Mouse (Mus musculus) neural tube, embryonic 13.5 days (tissue): ENCODE results near the gene Pcp4l1. TPM values are rescaled to one million over a fixed set of nuclear protein-coding genes. Genes with fewer than 3 reads are reported as not detected.

Experiments used
- ATAC-seq: fragments of 200-750 bp; cut with Nextera tagmentation; 2 replicates; pipeline ENCODE4 v1.8.0; 2017; ENCODE audit warnings: low read depth, mild to moderate bottlenecking, moderate TSS enrichment, moderate library complexity
- H3K27ac ChIP-seq: fragments of 300-500 bp; sonication (generic); replicated peaks from 2 replicates; pipeline ENCODE4 v1.5.1; 2015; ENCODE audit warnings: moderate library complexity, mild to moderate bottlenecking, inconsistent platforms
- H3K27me3 ChIP-seq: fragments of 300-500 bp; sonication (generic); 2 replicates; pipeline ENCODE4 v1.6.1; 2015; ENCODE audit warnings: mild to moderate bottlenecking, inconsistent platforms
- H3K36me3 ChIP-seq: fragments of 300-500 bp; sonication (generic); 2 replicates; pipeline ENCODE4 v1.6.1; 2015; ENCODE audit warnings: mild to moderate bottlenecking, inconsistent platforms
- H3K4me1 ChIP-seq: fragments of 300-500 bp; sonication (generic); replicated peaks from 2 replicates; pipeline ENCODE4 v1.6.1; 2015; ENCODE audit warnings: inconsistent platforms
- H3K4me2 ChIP-seq: fragments of 300-500 bp; sonication (generic); 2 replicates; pipeline ENCODE4 v1.6.1; 2015; ENCODE audit warnings: inconsistent platforms, mild to moderate bottlenecking, moderate library complexity
- H3K4me3 ChIP-seq: fragments of 300-500 bp; sonication (generic); 2 replicates; pipeline ENCODE4 v1.5.1; 2015; ENCODE audit warnings: mild to moderate bottlenecking, inconsistent platforms
- H3K9ac ChIP-seq: fragments of 300-500 bp; sonication (generic); 2 replicates; pipeline ENCODE4 v1.6.1; 2015; ENCODE audit warnings: moderate library complexity, mild to moderate bottlenecking, inconsistent platforms
- H3K9me3 ChIP-seq: fragments of 300-500 bp; sonication (generic); 2 replicates; pipeline ENCODE4 v1.6.1; 2016; ENCODE audit warnings: inconsistent platforms
- WGBS: fragments of 180-500 bp; shearing (Covaris S2); methylation state at CpG from one replicate; pipeline ENCODE4 v1.1.7; 2015; 5-methylcytosine and 5-hydroxymethylcytosine counted together
- polyA plus RNA-seq: library from polyadenylated mRNA; unstranded; fragments of >200 nt; fragmentation: Nextera tagmentation; extraction: Ambion mirVana; gene quantifications from 2 replicates; pipeline ENCODE4 v1.2.1, GENCODE M21; 2015

Gene Pcp4l1
- polyA plus RNA-seq, 1 experiment from 2014 or later, result 13.9 TPM

DNA sequence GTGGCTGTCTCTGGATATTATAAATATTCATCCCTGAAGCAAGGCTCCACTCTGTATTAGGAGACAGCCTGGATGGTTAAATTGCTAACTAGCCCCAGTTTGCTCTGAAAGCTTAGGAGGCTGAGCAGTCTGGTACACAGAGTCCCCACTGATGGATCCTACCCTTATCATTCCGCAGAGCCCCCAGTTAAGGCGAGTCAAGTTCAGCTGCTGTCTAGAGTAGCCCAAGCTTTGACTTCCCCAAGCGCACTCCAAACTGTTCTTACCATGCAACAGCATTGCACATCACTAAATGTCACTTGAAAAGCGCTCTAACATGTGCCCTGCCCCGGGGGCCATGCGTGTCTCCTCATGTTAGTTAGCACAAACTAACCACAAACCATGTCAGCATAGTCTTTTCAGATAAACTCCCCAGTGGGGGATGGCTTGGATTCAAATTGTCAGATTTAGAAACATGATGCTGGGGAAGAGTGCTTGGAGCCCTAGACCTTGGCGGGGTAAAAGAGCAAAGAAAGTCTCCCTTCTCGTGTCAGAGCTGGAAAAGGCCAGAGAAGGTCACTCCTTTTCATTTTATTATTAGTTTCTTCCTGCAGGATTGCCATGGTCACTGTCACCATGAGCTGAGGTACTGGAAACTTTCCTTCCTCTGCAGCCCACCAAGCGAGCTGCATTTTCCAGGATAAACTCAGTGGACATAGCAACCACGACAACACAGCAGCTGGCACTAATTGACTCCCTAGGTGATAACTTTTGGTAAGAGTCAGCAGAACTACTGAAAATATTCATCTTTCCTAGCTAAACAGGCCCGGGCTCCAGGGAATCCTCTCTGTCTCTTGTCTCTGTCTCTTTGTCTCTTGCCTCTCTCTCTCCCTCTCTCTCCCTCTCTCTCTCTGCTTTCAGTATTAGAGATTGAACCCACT is 1.9 kb downstream of the Pcp4l1 start:
- ATAC-seq, result 0 out of 2 replicates have a peak, but pooled peaks have one; percentile 5
- Histone ChIP-seq H3K9me3 (no peaks in the 10 kb centered on the region), H3K27ac (peak overlapping the region; percentile 67), H3K4me1 (peaks cover 53% of the 10 kb centered on the region), H3K9ac (peak overlapping the region; percentile 57; the same call in 1 of the 2 replicates), H3K36me3 (no peaks in the 10 kb centered on the region), H3K4me3 (peak overlapping the region; percentile 49), H3K4me2 (peak overlapping the region; percentile 93), H3K27me3 (peaks cover 69% of the 10 kb centered on the region)
- WGBS, result 28% methylated on average over 11 of the region's 11 CpGs

DNA sequence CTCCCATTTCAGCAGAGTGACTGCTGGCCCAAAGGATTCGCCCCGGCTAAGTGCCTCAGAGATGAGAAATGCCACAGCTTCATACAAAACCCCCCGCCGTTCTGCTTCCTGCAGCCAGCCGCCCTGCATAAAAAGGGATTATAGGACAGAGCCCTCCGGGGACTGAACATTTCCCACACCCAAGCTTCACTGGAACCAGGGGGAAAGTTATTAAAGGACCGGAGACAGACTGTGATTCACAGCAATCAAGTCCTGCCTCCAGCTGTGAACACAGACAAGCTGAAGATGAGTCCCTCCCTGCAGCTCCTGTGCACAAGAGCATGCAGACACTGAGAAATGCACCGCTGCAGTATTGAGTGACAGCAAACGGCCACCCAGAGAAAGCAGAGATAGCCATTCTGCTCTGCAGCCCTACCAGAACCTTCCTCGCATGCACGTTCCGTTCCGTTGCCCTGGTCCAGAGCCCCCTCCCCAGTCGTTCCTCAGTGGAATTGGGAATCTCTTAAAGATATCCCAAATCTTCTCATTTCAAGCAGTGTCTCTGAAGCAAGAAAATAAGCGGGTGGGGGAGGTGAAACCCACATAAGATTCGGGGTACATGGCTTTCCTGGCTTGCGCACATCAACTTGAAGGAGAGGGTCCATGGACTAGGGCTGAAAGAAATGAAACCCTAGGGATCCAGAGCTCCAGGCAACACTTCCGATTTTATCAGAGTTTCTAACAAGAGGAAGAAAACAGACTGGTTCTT is 2.8 kb downstream of the Pcp4l1 start:
- Histone ChIP-seq H3K27ac (peak overlapping the region; percentile 67), H3K36me3 (no peaks in the 10 kb centered on the region), H3K9me3 (no peaks in the 10 kb centered on the region), H3K27me3 (peaks cover 62% of the 10 kb centered on the region), H3K9ac (peak overlapping the region; percentile 57), H3K4me3 (peak overlapping the region; percentile 29), H3K4me1 (peaks cover 62% of the 10 kb centered on the region), H3K4me2 (peak overlapping the region; percentile 93)
- ATAC-seq, result peak; percentile 63
- WGBS, result 2% methylated on average over 18 of the region's 18 CpGs

DNA sequence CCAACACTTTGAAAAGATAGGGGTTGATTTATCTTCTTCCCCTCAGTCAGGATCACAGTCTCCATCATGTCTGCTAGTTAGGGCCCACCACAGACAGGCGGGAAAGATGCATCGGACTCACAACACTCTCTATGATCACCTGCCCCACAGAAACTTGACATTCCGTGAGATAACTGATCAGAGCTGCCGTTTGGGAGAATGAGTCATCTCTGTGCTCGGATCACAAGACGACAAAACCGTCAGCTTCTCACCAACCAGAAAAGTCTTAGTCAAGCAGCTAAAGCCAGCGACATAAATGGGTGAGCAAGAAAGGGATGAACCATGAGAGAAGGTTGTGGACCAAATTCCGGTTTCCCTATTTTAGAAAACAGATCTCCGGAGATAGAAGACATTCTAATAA is 3.8 kb downstream of the Pcp4l1 start:
- 46% methylated on average over 10 of the region's 10 CpGs for WGBS
- Histone ChIP-seq H3K4me1 (peaks cover 65% of the 10 kb centered on the region), H3K4me2 (peak overlapping the region; percentile 93)

DNA sequence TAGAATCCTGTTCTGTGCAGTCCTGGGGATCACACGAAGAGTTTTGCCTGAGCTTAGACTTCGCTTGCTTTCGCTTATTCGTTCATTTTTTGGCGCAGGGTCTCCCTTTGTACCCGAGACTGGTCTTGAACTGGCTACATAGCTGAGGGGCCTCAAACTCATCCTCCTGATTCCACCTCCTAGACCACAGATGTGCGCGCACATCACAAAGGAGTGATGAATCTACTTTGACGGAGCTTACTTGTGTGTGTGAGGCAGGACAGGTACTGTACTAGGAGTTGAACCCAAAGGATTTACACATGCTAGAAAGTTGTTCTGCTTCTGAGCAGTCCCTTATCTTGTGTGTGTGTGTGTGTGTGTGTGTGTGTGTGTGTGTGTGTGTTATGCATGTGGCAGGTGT is 5.2 kb downstream of the Pcp4l1 start:
- Histone ChIP-seq H3K27ac (no peak overlapping the region), H3K27me3 (peaks cover 44% of the 10 kb centered on the region), H3K4me3 (no peak overlapping the region), H3K9ac (no peak overlapping the region), H3K9me3 (no peaks in the 10 kb centered on the region), H3K4me2 (no peak overlapping the region), H3K36me3 (no peaks in the 10 kb centered on the region), H3K4me1 (peaks cover 66% of the 10 kb centered on the region)
- no peak for ATAC-seq
- 93% methylated on average over 9 of the region's 9 CpGs for WGBS

More for the DNA sequence above, 3.8 kb downstream of the Pcp4l1 start:
- H3K9me3 ChIP-seq, result no peaks in the 10 kb centered on the region
- no peaks in the 10 kb centered on the region for H3K36me3 ChIP-seq
- no peak overlapping the region for H3K27ac ChIP-seq
- H3K27me3 ChIP-seq, result peaks cover 58% of the 10 kb centered on the region
- H3K9ac ChIP-seq, result no peak overlapping the region
- ATAC-seq, result no peak
- no peak overlapping the region for H3K4me3 ChIP-seq

DNA sequence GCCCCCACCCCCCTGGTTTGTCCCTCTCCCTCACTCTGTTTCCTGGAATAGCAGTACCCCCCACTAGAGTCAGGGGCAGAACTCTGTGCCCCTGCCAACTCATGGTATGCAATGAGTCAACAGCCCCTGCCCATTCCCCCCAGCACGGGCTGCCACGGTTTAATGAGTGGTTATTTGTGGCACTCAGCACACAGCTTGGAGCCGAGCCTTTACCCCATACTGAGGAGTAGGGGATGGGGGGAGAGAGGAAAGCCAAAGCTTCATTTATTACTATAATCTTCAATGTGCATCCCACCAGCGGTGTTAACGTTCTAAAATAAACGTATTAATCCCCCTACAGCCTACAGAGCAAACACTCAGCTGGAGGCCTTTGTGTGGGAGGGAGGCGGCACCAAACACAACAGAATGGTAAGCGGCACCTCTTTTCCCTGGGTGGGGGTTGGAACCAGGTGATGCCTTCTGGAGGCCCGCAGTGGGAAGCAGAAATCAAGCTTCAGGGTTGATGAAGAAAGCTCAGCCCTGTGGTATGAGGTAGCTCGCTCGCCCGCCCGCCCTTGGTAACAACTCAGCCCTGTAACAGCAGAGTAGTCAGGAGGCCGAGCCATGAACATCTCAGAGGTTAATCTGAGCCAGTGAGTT is 6.5 kb downstream of the Pcp4l1 start:
- H3K27ac ChIP-seq, result peak overlapping the region; percentile 34
- WGBS, result 27% methylated on average over 14 of the region's 14 CpGs
- H3K4me1 ChIP-seq, result peaks cover 60% of the 10 kb centered on the region

DNA sequence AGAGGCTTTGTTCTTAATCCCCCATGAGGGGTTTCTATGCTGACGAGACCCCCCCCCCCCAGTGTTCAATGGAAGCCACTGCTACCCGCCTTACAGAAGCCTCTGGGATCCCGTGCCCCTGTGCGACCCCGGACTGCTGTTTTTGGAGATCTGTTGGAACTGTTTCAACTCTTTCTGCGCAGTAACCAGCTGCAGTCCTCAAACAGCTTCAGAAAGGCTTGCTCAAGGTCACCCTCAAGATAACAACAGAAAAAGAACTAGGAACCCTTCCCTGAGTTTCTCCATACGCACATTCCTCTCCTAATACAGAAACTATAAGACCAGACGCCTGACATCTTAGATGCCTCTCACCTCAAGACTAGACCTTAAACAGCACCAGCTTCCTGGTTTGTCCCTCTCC is 7.0 kb downstream of the Pcp4l1 start:
- Histone ChIP-seq H3K36me3 (no peaks in the 10 kb centered on the region), H3K4me1 (peaks cover 55% of the 10 kb centered on the region), H3K9me3 (no peaks in the 10 kb centered on the region), H3K27ac (peak overlapping the region; percentile 34), H3K4me3 (no peak overlapping the region), H3K27me3 (peaks cover 26% of the 10 kb centered on the region), H3K4me2 (0 out of 2 replicates have a peak overlapping the region, but pooled peaks have one; percentile 3), H3K9ac (no peak overlapping the region)
- 15% methylated on average over 8 of the region's 8 CpGs for WGBS
- ATAC-seq, result no peak

More for the DNA sequence above, 6.5 kb downstream of the Pcp4l1 start:
- Histone ChIP-seq H3K9me3 (no peaks in the 10 kb centered on the region), H3K9ac (no peak overlapping the region), H3K27me3 (peaks cover 31% of the 10 kb centered on the region), H3K36me3 (no peaks in the 10 kb centered on the region), H3K4me2 (no peak overlapping the region), H3K4me3 (no peak overlapping the region)
- ATAC-seq, result peak; percentile 33; the same call in 1 of the 2 replicates

DNA sequence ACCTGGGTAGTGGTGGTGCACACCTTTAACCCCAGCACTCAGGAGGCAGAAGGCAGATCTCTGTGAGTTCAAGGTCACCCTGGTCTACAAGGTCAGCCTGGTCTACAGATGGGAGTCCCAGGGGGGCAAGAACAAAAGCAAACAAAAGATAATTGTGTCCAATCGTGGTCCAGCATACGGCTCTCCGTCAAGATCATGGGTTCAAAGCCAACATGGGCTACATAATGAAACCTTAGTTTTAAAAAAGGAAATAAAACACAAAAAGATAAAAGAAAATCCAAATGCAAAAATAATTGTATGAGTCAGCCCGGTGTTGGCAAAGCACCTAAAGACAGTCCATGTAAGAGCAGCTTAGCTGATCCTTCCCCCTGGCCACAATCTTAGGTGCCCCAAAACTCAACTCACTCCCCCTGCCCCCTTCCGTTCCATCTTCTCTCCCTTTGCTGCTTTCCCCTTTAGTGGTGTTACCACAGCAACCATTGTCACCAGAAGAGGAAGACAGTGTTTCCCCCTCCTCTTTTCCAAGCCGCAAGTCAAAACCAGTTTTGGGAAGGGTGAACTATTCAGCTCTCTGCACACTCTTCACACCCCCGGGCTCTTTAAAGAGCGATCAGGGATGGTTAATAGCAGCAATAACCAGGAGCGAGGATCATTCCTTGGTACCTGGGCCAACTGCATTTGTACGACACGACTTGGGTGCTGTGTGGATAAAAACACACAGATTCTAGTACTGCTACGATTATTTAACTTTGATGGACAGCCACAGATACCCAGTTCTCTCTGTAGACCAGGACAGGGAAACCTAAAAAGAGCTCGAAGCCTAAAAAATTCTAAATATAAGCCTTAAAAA is 8.0 kb downstream of the Pcp4l1 start:
- Histone ChIP-seq H3K9ac (no peak overlapping the region), H3K27me3 (peaks cover 19% of the 10 kb centered on the region), H3K9me3 (no peaks in the 10 kb centered on the region), H3K27ac (no peak overlapping the region), H3K4me3 (no peak overlapping the region), H3K4me2 (peak overlapping the region; percentile 27; the same call in 1 of the 2 replicates), H3K36me3 (no peaks in the 10 kb centered on the region), H3K4me1 (peaks cover 45% of the 10 kb centered on the region)
- 0 out of 2 replicates have a peak, but pooled peaks have one; percentile 17 for ATAC-seq
- 25% methylated on average over 13 of the region's 13 CpGs for WGBS

DNA sequence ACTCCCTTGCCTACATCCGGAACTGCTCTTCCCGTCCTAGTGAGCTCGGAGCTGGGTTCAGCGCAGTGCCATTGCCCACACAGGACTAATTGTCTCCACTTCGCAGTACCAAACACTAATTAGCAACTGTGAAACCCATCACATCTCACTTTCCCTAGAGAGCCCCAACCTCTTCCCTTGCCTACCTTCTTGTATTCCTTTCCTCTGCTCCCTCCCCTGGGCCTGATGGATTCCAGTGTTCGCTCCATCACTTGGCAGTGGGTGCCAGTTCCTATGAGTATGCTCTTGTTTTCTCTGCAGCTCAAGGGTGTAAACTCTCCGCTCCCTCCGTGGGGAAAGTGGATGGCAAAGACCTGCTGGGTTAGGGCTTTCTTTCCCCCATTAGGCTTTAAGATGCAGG is 10.4 kb downstream of the Pcp4l1 start:
- Histone ChIP-seq H3K27ac (0 out of 2 replicates have a peak overlapping the region, but pooled peaks have one; percentile 28), H3K4me2 (peak overlapping the region; percentile 4; the same call in 1 of the 2 replicates), H3K9me3 (no peaks in the 10 kb centered on the region), H3K36me3 (no peaks in the 10 kb centered on the region), H3K9ac (no peak overlapping the region), H3K27me3 (peaks cover 1% of the 10 kb centered on the region; the same call in 1 of the 2 replicates), H3K4me3 (no peak overlapping the region), H3K4me1 (peaks cover 33% of the 10 kb centered on the region)
- no peak for ATAC-seq
- 60% methylated on average over 8 of the region's 8 CpGs for WGBS

DNA sequence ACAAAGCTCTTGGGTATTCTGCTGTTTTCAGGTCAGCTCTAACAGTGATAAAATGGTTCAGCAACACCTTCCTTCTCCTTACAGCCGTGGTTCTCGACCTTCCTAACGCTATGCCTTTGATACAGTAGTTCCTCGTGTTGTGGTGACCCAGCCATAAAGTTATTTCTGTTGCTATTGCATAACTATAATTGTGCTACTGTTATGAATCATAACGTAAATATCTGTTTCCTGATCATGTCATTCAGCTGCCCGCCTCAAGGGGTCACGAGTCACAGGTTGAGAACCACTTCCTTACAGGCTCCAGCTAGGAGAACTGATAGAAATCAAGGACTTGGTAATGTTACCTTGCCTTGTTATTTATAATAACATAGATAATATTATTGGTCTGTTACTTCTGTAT is 11.8 kb downstream of the Pcp4l1 start:
- no peak for ATAC-seq
- Histone ChIP-seq H3K9me3 (no peaks in the 10 kb centered on the region), H3K4me1 (peaks cover 27% of the 10 kb centered on the region), H3K36me3 (no peaks in the 10 kb centered on the region), H3K27ac (no peak overlapping the region), H3K27me3 (no peaks in the 10 kb centered on the region), H3K9ac (no peak overlapping the region), H3K4me3 (no peak overlapping the region), H3K4me2 (no peak overlapping the region)
- 87% methylated on average over 7 of the region's 7 CpGs for WGBS

DNA sequence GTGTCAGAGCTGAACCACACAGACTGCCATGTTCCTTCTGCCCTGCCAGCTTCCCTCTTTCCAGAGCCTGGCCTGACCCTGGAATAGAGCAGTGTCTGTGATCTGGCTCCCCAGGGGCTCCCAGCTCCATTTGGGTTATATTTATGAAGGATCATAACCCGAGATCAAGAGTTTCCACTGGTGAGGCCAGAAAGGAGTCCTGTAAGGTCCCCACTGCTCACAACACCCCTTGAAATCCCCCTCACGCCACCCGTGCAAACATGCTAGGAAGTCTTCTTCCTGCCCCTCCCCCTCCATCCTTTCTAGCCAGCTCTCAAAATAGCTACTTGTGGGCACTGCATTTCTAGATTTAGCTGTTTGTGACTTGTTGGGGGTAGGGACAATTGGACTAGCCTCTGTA is 12.4 kb downstream of the Pcp4l1 start:
- no peak for ATAC-seq
- Histone ChIP-seq H3K36me3 (no peaks in the 10 kb centered on the region), H3K27me3 (no peaks in the 10 kb centered on the region), H3K4me3 (no peak overlapping the region), H3K9me3 (no peaks in the 10 kb centered on the region), H3K27ac (no peak overlapping the region), H3K4me1 (peaks cover 20% of the 10 kb centered on the region), H3K4me2 (no peak overlapping the region), H3K9ac (no peak overlapping the region)
- WGBS, result 57% methylated on average over 3 of the region's 3 CpGs

DNA sequence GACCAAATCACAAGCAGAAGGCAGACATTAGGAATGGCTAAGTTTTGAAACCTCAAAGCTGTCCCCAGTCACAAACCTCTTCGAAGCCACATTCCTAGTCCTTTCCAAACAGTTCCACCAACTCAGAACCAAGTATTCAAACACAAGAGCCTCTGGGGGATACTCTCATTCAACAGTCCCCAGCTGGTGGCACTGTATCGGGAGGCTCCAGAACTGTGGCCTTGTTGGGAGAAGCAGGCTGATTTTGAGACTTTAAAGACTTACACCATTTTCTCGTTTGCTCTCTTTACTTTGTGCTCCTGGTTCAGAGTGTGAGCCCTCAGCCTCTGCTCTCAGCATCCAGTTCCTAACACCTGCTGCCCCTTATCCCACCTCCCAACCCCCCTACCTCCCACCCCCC is 13.0 kb downstream of the Pcp4l1 start:
- no peaks in the 10 kb centered on the region for H3K27me3 ChIP-seq
- H3K4me2 ChIP-seq, result no peak overlapping the region
- no peak overlapping the region for H3K9ac ChIP-seq
- peaks cover 14% of the 10 kb centered on the region for H3K4me1 ChIP-seq
- no peak for ATAC-seq
- no peaks in the 10 kb centered on the region for H3K9me3 ChIP-seq
- H3K4me3 ChIP-seq, result no peak overlapping the region
- WGBS, result 75% methylated on average over 3 of the region's 3 CpGs
- no peaks in the 10 kb centered on the region for H3K36me3 ChIP-seq
- no peak overlapping the region for H3K27ac ChIP-seq
